Mouse (Mus musculus) MEL (cell line): ENCODE results near the gene Cyp17a1. TPM values are rescaled to one million over a fixed set of nuclear protein-coding genes. Genes with fewer than 3 reads are reported as not detected.

Experiments
- DNase-seq: peaks from one replicate; pipeline ENCODE4 v3.0.0; 2011; ENCODE audit warnings: low read depth, low spot score
- H3K27ac ChIP-seq: 2 replicates; pipeline ENCODE4 v1.5.1; 2012; ENCODE audit warnings: low read depth, mild to moderate bottlenecking, control low read depth, low read length, moderate library complexity; ENCODE audit not compliant: control insufficient read depth
- H3K27me3 ChIP-seq, 2 experiments: fragments of 150-350 bp in 1 of 2; sonication (generic) in 1 of 2; 2 replicates each; pipeline ENCODE4 v1.6.1; 2012; ENCODE audit warnings: low read length in 2 of 2, mild to moderate bottlenecking in 2 of 2, improper control_type of control experiment in 1 of 2, moderate library complexity in 1 of 2; ENCODE audit not compliant: insufficient read depth in 2 of 2, control insufficient read depth in 1 of 2
- H3K36me3 ChIP-seq, 2 experiments: 2 replicates each; pipeline ENCODE4 v1.6.1; 2012 to 2014; ENCODE audit warnings: low read length in 2 of 2, improper control_type of control experiment in 1 of 2, inconsistent platforms in 1 of 2, mild to moderate bottlenecking in 1 of 2; ENCODE audit not compliant: insufficient read depth in 2 of 2, control insufficient read depth in 1 of 2
- H3K4me1 ChIP-seq, 2 experiments: fragments of 150-350 bp in 1 of 2; sonication (generic) in 1 of 2; 2 replicates each; pipeline ENCODE4 v1.6.1; 2012; ENCODE audit warnings: low read length in 2 of 2, improper control_type of control experiment in 1 of 2, mild to moderate bottlenecking in 1 of 2; ENCODE audit not compliant: insufficient read depth in 2 of 2, control insufficient read depth in 1 of 2
- H3K4me3 ChIP-seq, 2 experiments: fragments of 150-350 bp in 1 of 2; sonication (generic) in 1 of 2; 2 replicates each; pipeline ENCODE4 v1.5.1; 2012; ENCODE audit warnings: low read depth in 2 of 2, low read length in 2 of 2, mild to moderate bottlenecking in 2 of 2, moderate library complexity in 2 of 2, control low read depth in 1 of 2, improper control_type of control experiment in 1 of 2; ENCODE audit not compliant: control insufficient read depth in 1 of 2, insufficient read depth in 1 of 2
- H3K79me2 ChIP-seq: 2 replicates; pipeline ENCODE4 v1.6.1; 2012; ENCODE audit warnings: mild to moderate bottlenecking, low read length, moderate library complexity; ENCODE audit not compliant: control insufficient read depth, poor library complexity, insufficient read depth
- H3K9ac ChIP-seq: 2 replicates; pipeline ENCODE4 v1.6.1; 2012; ENCODE audit warnings: low read depth, mild to moderate bottlenecking, control low read depth, low read length, moderate library complexity; ENCODE audit not compliant: control insufficient read depth, poor library complexity, severe bottlenecking
- H3K9me3 ChIP-seq: fragments of 150-350 bp; sonication (generic); replicated peaks from 2 replicates; pipeline ENCODE4 v1.6.1; 2012; ENCODE audit warnings: mild to moderate bottlenecking, low read length, improper control_type of control experiment, moderate library complexity; ENCODE audit not compliant: insufficient read depth
- CTCF ChIP-seq, 3 experiments: IDR thresholded peaks in 2 of 3; conservative IDR thresholded peaks in 1 of 3; 2 replicates each; pipeline ENCODE4 v1.5.1; 2011 to 2012; ENCODE audit warnings: low read length in 3 of 3, low read depth in 2 of 3, mild to moderate bottlenecking in 2 of 3, improper control_type of control experiment in 1 of 3, inconsistent platforms in 1 of 3, mixed read lengths in 1 of 3, moderate library complexity in 1 of 3; ENCODE audit not compliant: control insufficient read depth in 1 of 3, insufficient read depth in 1 of 3, poor library complexity in 1 of 3, severe bottlenecking in 1 of 3
- E2F4 ChIP-seq: IDR thresholded peaks from 2 replicates; pipeline ENCODE4 v1.6.1; 2011; ENCODE audit warnings: low read depth, low read length, improper control_type of control experiment, borderline replicate concordance
- GABPA ChIP-seq: IDR thresholded peaks from 2 replicates; pipeline ENCODE4 v1.6.1; 2012; ENCODE audit warnings: low read depth, mild to moderate bottlenecking, inconsistent platforms, low read length, improper control_type of control experiment, moderate library complexity
- GATA1 ChIP-seq: IDR thresholded peaks from 2 replicates; pipeline ENCODE4 v1.6.1; 2011; ENCODE audit warnings: low read depth, low read length, improper control_type of control experiment
- JUND ChIP-seq: IDR thresholded peaks from 2 replicates; pipeline ENCODE4 v1.6.1; 2011; ENCODE audit warnings: low read depth, mild to moderate bottlenecking, improper control_type of control experiment, low read length
- KAT2A ChIP-seq: conservative IDR thresholded peaks from 2 replicates; pipeline ENCODE4 v1.6.1; 2012; ENCODE audit warnings: low read depth, low read length, improper control_type of control experiment, inconsistent platforms
- MEF2A ChIP-seq: IDR thresholded peaks from 2 replicates; pipeline ENCODE4 v1.6.1; 2014; ENCODE audit warnings: low read depth, mild to moderate bottlenecking, inconsistent platforms, low read length, improper control_type of control experiment; ENCODE audit not compliant: poor library complexity, insufficient replicate concordance, severe bottlenecking; ENCODE audit errors: extremely low read depth
- RCOR1 ChIP-seq: IDR thresholded peaks from 2 replicates; pipeline ENCODE4 v1.6.1; 2012; ENCODE audit warnings: low read depth, mild to moderate bottlenecking, inconsistent platforms, low read length, improper control_type of control experiment
- SIN3A ChIP-seq: IDR thresholded peaks from 2 replicates; pipeline ENCODE4 v1.6.1; 2012; ENCODE audit warnings: low read length, improper control_type of control experiment, inconsistent platforms
- SMC3 ChIP-seq: IDR thresholded peaks from 2 replicates; pipeline ENCODE4 v1.6.1; 2011; ENCODE audit warnings: low read depth, low read length, improper control_type of control experiment
- TBP ChIP-seq: IDR thresholded peaks from 2 replicates; pipeline ENCODE4 v1.8.0; 2011; ENCODE audit warnings: low read depth, low read length, improper control_type of control experiment
- UBTF ChIP-seq: IDR thresholded peaks from 2 replicates; pipeline ENCODE4 v1.6.1; 2012; ENCODE audit warnings: low read depth, mild to moderate bottlenecking, inconsistent platforms, low read length, improper control_type of control experiment, moderate library complexity, borderline replicate concordance; ENCODE audit not compliant: insufficient read depth
- USF1 ChIP-seq: IDR thresholded peaks from 2 replicates; pipeline ENCODE4 v1.6.1; 2014; ENCODE audit warnings: low read depth, mild to moderate bottlenecking, inconsistent platforms, low read length, improper control_type of control experiment, moderate library complexity
- USF2 ChIP-seq, 2 experiments: IDR thresholded peaks; 2 replicates each; pipeline ENCODE4 v1.6.1; 2011 to 2012; ENCODE audit warnings: improper control_type of control experiment in 2 of 2, low read length in 2 of 2, borderline replicate concordance in 1 of 2, inconsistent platforms in 1 of 2, low read depth in 1 of 2, mild to moderate bottlenecking in 1 of 2; ENCODE audit not compliant: insufficient read depth in 1 of 2
- ZC3H11A ChIP-seq: IDR thresholded peaks from 2 replicates; pipeline ENCODE4 v1.6.1; 2012; ENCODE audit warnings: low read depth, mild to moderate bottlenecking, inconsistent platforms, low read length, improper control_type of control experiment
- ZKSCAN1 ChIP-seq: IDR thresholded peaks from 2 replicates; pipeline ENCODE4 v1.6.1; 2012; ENCODE audit warnings: low read depth, mild to moderate bottlenecking, inconsistent platforms, low read length, improper control_type of control experiment, moderate library complexity
- ZMIZ1 ChIP-seq: IDR thresholded peaks from 2 replicates; pipeline ENCODE4 v1.6.1; 2012; ENCODE audit warnings: low read depth, mild to moderate bottlenecking, inconsistent platforms, low read length, improper control_type of control experiment, moderate library complexity
- polyA plus RNA-seq, 2 experiments: library from polyadenylated mRNA; stranded (reverse) in 1 of 2; unstranded in 1 of 2; fragments of >175 nt in 1 of 2; fragments of >200 nt in 1 of 2; gene quantifications; 2 replicates each; pipeline versions ENCODE4 v1.2.1 to v1.2.4; 2012; ENCODE audit warnings: low replicate concordance in 2 of 2, low read depth in 1 of 2; ENCODE audit not compliant: insufficient read length in 2 of 2, insufficient read depth in 1 of 2, missing spikeins in 1 of 2
- total RNA-seq: library from RNA; depleted of rRNA; stranded (reverse); fragments of 300-350 nt; gene quantifications from 2 replicates; pipeline ENCODE4 v1.2.3, GENCODE M21; 2012

Gene Cyp17a1
- total and polyA plus RNA-seq, 3 experiments, result not detected

GRCm38 (mm10) chr19:46623790-46624772 lies 48.9 kb downstream of the Cyp17a1 start:
- peaks cover 0 to 1% of the 10 kb centered on the region in 2 experiments; a peak in 1 of 4 replicates for H3K36me3 ChIP-seq
- no peak overlapping the region for H3K27ac ChIP-seq
- DNase-seq, result no peak
- H3K27me3 ChIP-seq, result no peaks in the 10 kb centered on the region
- TF ChIP-seq SMC3 (no peak), GABPA (no peak), JUND (no peak), ZMIZ1 (no peak), CTCF (IDR thresholded peaks at IDR 0.05 in 2 of 3, conservative IDR thresholded peaks at IDR 0.05 in 1 of 3; ENCODE audit: control insufficient read depth in 1 of 3, insufficient read depth in 1 of 3, low read depth in 2 of 3, low read length in 3 of 3, poor library complexity in 1 of 3, severe bottlenecking in 1 of 3) (no peak), ZKSCAN1 (no peak), RCOR1 (no peak), USF1 (no peak), SIN3A (no peak), MEF2A (no peak), ZC3H11A (no peak)
- no peak overlapping the region for H3K9ac ChIP-seq
- no peaks in the 10 kb centered on the region for H3K9me3 ChIP-seq
- no peaks in the 10 kb centered on the region for H3K79me2 ChIP-seq
- no peaks in the 10 kb centered on the region for H3K4me1 ChIP-seq
- no peak overlapping the region for H3K4me3 ChIP-seq

- H3K27me3 ChIP-seq, result no peaks in the 10 kb centered on the region
- H3K4me3 ChIP-seq, result no peak overlapping the region
- no peak for DNase-seq
- H3K36me3 ChIP-seq, result peaks cover 0 to 1% of the 10 kb centered on the region in 2 experiments; a peak in 1 of 4 replicates
- no peaks in the 10 kb centered on the region for H3K4me1 ChIP-seq
- H3K27ac ChIP-seq, result no peak overlapping the region
- no peaks in the 10 kb centered on the region for H3K9me3 ChIP-seq
- H3K9ac ChIP-seq, result no peak overlapping the region
- H3K79me2 ChIP-seq, result no peaks in the 10 kb centered on the region
- TF ChIP-seq SIN3A (no peak), MEF2A (no peak), ZKSCAN1 (no peak), SMC3 (no peak), GABPA (no peak), CTCF (IDR thresholded peaks at IDR 0.05 in 2 of 3, conservative IDR thresholded peaks at IDR 0.05 in 1 of 3; ENCODE audit: control insufficient read depth in 1 of 3, insufficient read depth in 1 of 3, low read depth in 2 of 3, low read length in 3 of 3, poor library complexity in 1 of 3, severe bottlenecking in 1 of 3) (no peak), TBP (no peak), E2F4 (no peak), USF1 (no peak), KAT2A (no peak), UBTF (no peak), USF2 (IDR thresholded peaks at IDR 0.05; ENCODE audit: borderline replicate concordance in 1 of 2, insufficient read depth in 1 of 2, low read depth in 1 of 2, low read length in 2 of 2) (no peak), GATA1 (no peak), ZMIZ1 (no peak)
Measured at GRCm38 (mm10) chr19:46623194-46623667, 49.7 kb downstream of the Cyp17a1 start.
